Mouse (Mus musculus) gastrocnemius, postnatal 25 days (tissue): ENCODE results near the gene Pla2g5. TPM values are rescaled to one million over a fixed set of nuclear protein-coding genes. Genes with fewer than 3 reads are reported as not detected.

ENCODE experiments used
- total RNA-seq, 2 experiments: library from RNA; stranded (reverse); gene quantifications; 1 replicate in 1 of 2; 2 replicates in 1 of 2; pipeline ENCODE4 v1.2.3; 2021

Pla2g5 gene
- total RNA-seq, 2 experiments from 2014 or later = 0.75 to 0.79 TPM

Other genes starting within 250 kb of the Pla2g5 start
- gene Vwa5b1, start 227.6 kb downstream of the Pla2g5 start, total RNA-seq = not detected
- not detected for gene Pla2g2c, start 138.7 kb downstream of the Pla2g5 start, total RNA-seq
- gene Ubxn10, start 126.3 kb downstream of the Pla2g5 start, total RNA-seq = under 1 TPM in 1 of 2 experiments, not detected in 1; 0.08 TPM
- not detected for gene Pla2g2f, start 105.9 kb downstream of the Pla2g5 start, total RNA-seq
- gene Pla2g2d, start 87.7 kb downstream of the Pla2g5 start, total RNA-seq = under 1 TPM in 1 of 2 experiments, not detected in 1; 0.29 TPM
- gene Gm13030, start 10.5 kb upstream of the Pla2g5 start, total RNA-seq = not detected
- gene Pla2g2e, start 14.5 kb upstream of the Pla2g5 start, total RNA-seq = under 1 TPM in 1 of 2 experiments, not detected in 1; 0.32 TPM
- gene Otud3, start 50.5 kb upstream of the Pla2g5 start, total RNA-seq = 10 to 100 TPM; 11.4 to 13.8 TPM
- not detected for gene Rnf186, start 103.6 kb upstream of the Pla2g5 start, total RNA-seq
- gene Tmco4, start 109.4 kb upstream of the Pla2g5 start, total RNA-seq = 1 to 10 TPM; 4.7 TPM
- gene Htr6, start 212.1 kb upstream of the Pla2g5 start, total RNA-seq = not detected
- gene Nbl1, start 229.5 kb upstream of the Pla2g5 start, total RNA-seq = 10 to 100 TPM; 23.4 to 25.1 TPM